Mouse (Mus musculus): ENCODE measurements around the gene Sec31b. TPM values are rescaled to one million over a fixed set of nuclear protein-coding genes. Genes with fewer than 3 reads are reported as not detected.

Sec31b gene
- polyA plus RNA-seq, 1 experiment from 2014 or later: 0.15 TPM

- H3K4me2 ChIP-seq (ENCODE audit: low read length): no peak overlapping the region
- no peak for ATAC-seq
- H3K9me3 ChIP-seq (replicated peaks; ENCODE audit: control insufficient read depth, low read length, poor library complexity, severe bottlenecking): no peaks in the 10 kb centered on the region
- no peak overlapping the region for H3K9ac ChIP-seq (ENCODE audit: low read depth, low read length)
- H3K4me1 ChIP-seq (ENCODE audit: control insufficient read depth, insufficient read depth, low read length): no peaks in the 10 kb centered on the region
- peaks cover 82% of the 10 kb centered on the region for H3K27me3 ChIP-seq (ENCODE audit: control insufficient read depth, insufficient read depth, low read depth, low read length)
- H3K4me3 ChIP-seq (ENCODE audit: low read depth, low read length): no peak overlapping the region
- 39% methylated on average over 5 of the region's 5 CpGs for WGBS
- H3K36me3 ChIP-seq (ENCODE audit: control insufficient read depth, insufficient read depth, low read length): no peaks in the 10 kb centered on the region
- no peak overlapping the region for H3K27ac ChIP-seq (ENCODE audit: low read length)
Measured at GRCm38 (mm10) chr19:44500240-44500639, 45.4 kb downstream of the Sec31b start.

DNA sequence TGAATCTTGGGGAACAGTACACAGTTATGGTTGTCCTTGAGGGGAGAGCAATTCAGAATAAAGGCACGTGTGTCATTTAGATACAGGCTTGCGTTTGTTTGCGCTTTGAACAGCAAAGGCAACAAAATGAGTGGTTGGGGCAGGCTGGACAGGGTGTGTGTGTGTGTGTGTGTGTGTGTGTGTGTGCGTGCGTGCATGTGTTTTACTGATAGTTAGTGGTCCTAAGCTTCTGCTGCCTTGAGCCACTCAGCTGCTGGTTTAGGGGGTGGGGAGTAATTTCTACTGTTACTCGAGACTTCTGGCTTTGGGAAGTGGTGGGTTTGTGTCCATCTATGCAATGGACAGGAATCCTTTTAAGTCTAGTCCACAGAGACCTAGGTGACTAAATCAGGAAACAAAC is 46.7 kb downstream of the Sec31b start:
- Histone ChIP-seq H3K9me3 (replicated peaks; ENCODE audit: control insufficient read depth, low read length, poor library complexity, severe bottlenecking) (no peaks in the 10 kb centered on the region), H3K4me3 (ENCODE audit: low read depth, low read length) (no peak overlapping the region), H3K27me3 (ENCODE audit: control insufficient read depth, insufficient read depth, low read depth, low read length) (peaks cover 86% of the 10 kb centered on the region), H3K9ac (ENCODE audit: low read depth, low read length) (no peak overlapping the region), H3K36me3 (ENCODE audit: control insufficient read depth, insufficient read depth, low read length) (no peaks in the 10 kb centered on the region), H3K4me2 (ENCODE audit: low read length) (no peak overlapping the region), H3K4me1 (ENCODE audit: control insufficient read depth, insufficient read depth, low read length) (no peaks in the 10 kb centered on the region), H3K27ac (ENCODE audit: low read length) (no peak overlapping the region)
- ATAC-seq: no peak
- WGBS: 56% methylated on average over 6 of the region's 6 CpGs

- Histone ChIP-seq H3K27me3 (ENCODE audit: control insufficient read depth, insufficient read depth, low read depth, low read length) (peaks cover 88% of the 10 kb centered on the region), H3K36me3 (ENCODE audit: control insufficient read depth, insufficient read depth, low read length) (no peaks in the 10 kb centered on the region), H3K4me1 (ENCODE audit: control insufficient read depth, insufficient read depth, low read length) (no peaks in the 10 kb centered on the region), H3K4me3 (ENCODE audit: low read depth, low read length) (no peak overlapping the region), H3K9me3 (replicated peaks; ENCODE audit: control insufficient read depth, low read length, poor library complexity, severe bottlenecking) (no peaks in the 10 kb centered on the region), H3K27ac (ENCODE audit: low read length) (no peak overlapping the region), H3K9ac (ENCODE audit: low read depth, low read length) (no peak overlapping the region), H3K4me2 (ENCODE audit: low read length) (no peak overlapping the region)
- no peak for ATAC-seq
- WGBS: 30% methylated on average over 10 of the region's 10 CpGs
Measured at GRCm38 (mm10) chr19:44496941-44497340, 48.7 kb downstream of the Sec31b start.

DNA sequence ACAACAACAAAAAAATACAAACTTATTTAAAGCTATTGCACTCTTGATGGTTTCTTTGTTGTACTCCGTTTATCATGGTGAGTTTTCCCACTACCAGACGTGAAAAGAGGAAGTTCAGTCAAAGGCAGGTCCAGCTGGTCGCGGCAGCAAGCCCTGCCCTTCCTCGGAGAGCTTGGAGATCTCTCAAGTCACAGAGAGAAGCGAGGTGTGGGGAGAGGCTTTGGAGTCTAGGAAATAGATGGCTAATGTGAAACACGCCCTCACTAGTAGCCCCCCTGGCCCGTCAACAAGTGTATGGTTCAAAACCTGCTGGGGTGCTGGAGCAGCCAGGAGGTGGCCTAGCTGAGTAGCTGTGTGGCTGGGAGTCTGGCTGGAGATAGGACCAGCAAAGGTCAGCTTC is 49.2 kb downstream of the Sec31b start:
- no peak overlapping the region for H3K27ac ChIP-seq (ENCODE audit: low read length)
- H3K36me3 ChIP-seq (ENCODE audit: control insufficient read depth, insufficient read depth, low read length): no peaks in the 10 kb centered on the region
- no peak for ATAC-seq
- H3K4me2 ChIP-seq (ENCODE audit: low read length): no peak overlapping the region
- no peak overlapping the region for H3K4me3 ChIP-seq (ENCODE audit: low read depth, low read length)
- no peaks in the 10 kb centered on the region for H3K9me3 ChIP-seq (replicated peaks; ENCODE audit: control insufficient read depth, low read length, poor library complexity, severe bottlenecking)
- no peaks in the 10 kb centered on the region for H3K4me1 ChIP-seq (ENCODE audit: control insufficient read depth, insufficient read depth, low read length)
- WGBS: 25% methylated on average over 8 of the region's 8 CpGs
- no peak overlapping the region for H3K9ac ChIP-seq (ENCODE audit: low read depth, low read length)
- peaks cover 88% of the 10 kb centered on the region for H3K27me3 ChIP-seq (ENCODE audit: control insufficient read depth, insufficient read depth, low read depth, low read length)

- H3K9ac ChIP-seq (ENCODE audit: low read depth, low read length): no peak within 1 kb of the TSS
- ATAC-seq: no peak
- H3K9me3 ChIP-seq (replicated peaks; ENCODE audit: control insufficient read depth, low read length, poor library complexity, severe bottlenecking): no peaks in the 10 kb centered on the region
- no peaks in the 10 kb centered on the region for H3K36me3 ChIP-seq (ENCODE audit: control insufficient read depth, insufficient read depth, low read length)
- WGBS: 3% methylated on average over 8 of the region's 8 CpGs
- no peak within 1 kb of the TSS for H3K27ac ChIP-seq (ENCODE audit: low read length)
- H3K4me1 ChIP-seq (ENCODE audit: control insufficient read depth, insufficient read depth, low read length): no peaks in the 10 kb centered on the region
- no peak within 1 kb of the TSS for H3K4me2 ChIP-seq (ENCODE audit: low read length)
- no peak within 1 kb of the TSS for H3K4me3 ChIP-seq (ENCODE audit: low read depth, low read length)
- peaks cover 73% of the 10 kb centered on the region for H3K27me3 ChIP-seq (ENCODE audit: control insufficient read depth, insufficient read depth, low read depth, low read length)
Measured at GRCm38 (mm10) chr19:44493128-44493527, 52.5 kb downstream of the Sec31b start, which contains the start of gene Wnt8b. Gene Wnt8b, plus strand, starts transcription at chr19:44493472.

DNA sequence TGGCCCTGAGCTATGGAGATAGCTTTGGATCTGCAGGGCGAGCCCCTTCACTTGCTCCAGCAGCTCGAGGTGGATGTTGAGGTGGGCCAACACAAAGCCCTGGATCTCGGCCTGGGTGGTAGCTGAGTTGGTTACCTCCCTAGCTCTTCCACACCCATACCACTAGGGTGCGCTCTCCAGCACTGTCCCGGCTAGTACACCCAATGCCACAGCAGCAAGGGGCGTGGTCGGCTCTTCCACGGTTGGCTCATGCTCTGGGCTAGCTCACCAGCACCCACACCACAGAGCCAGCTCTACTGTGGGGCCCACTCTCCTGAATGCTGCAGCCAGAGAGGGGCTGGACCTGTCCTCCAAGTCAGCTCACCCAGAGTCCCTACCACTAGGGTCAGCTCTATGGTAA is 58.4 kb downstream of the Sec31b start:
- no peak for ATAC-seq
- H3K27ac ChIP-seq (ENCODE audit: low read length): no peak overlapping the region
- H3K9me3 ChIP-seq (replicated peaks; ENCODE audit: control insufficient read depth, low read length, poor library complexity, severe bottlenecking): no peaks in the 10 kb centered on the region
- WGBS: 9% methylated on average over 8 of the region's 8 CpGs
- H3K4me1 ChIP-seq (ENCODE audit: control insufficient read depth, insufficient read depth, low read length): no peaks in the 10 kb centered on the region
- H3K27me3 ChIP-seq (ENCODE audit: control insufficient read depth, insufficient read depth, low read depth, low read length): peaks cover 21% of the 10 kb centered on the region
- H3K4me3 ChIP-seq (ENCODE audit: low read depth, low read length): no peak overlapping the region
- no peaks in the 10 kb centered on the region for H3K36me3 ChIP-seq (ENCODE audit: control insufficient read depth, insufficient read depth, low read length)
- no peak overlapping the region for H3K4me2 ChIP-seq (ENCODE audit: low read length)
- no peak overlapping the region for H3K9ac ChIP-seq (ENCODE audit: low read depth, low read length)

- H3K4me3 ChIP-seq (ENCODE audit: low read depth, low read length): no peak overlapping the region
- no peak overlapping the region for H3K27ac ChIP-seq (ENCODE audit: low read length)
- no peak for ATAC-seq
- 49% methylated on average over 3 of the region's 3 CpGs for WGBS
- H3K36me3 ChIP-seq (ENCODE audit: control insufficient read depth, insufficient read depth, low read length): no peaks in the 10 kb centered on the region
- H3K9me3 ChIP-seq (replicated peaks; ENCODE audit: control insufficient read depth, low read length, poor library complexity, severe bottlenecking): no peaks in the 10 kb centered on the region
- peaks cover 3% of the 10 kb centered on the region for H3K27me3 ChIP-seq (ENCODE audit: control insufficient read depth, insufficient read depth, low read depth, low read length)
- H3K9ac ChIP-seq (ENCODE audit: low read depth, low read length): no peak overlapping the region
- no peak overlapping the region for H3K4me2 ChIP-seq (ENCODE audit: low read length)
- H3K4me1 ChIP-seq (ENCODE audit: control insufficient read depth, insufficient read depth, low read length): 0 out of 2 replicates have a peak, but pooled peaks cover 4% of the 10 kb centered on the region
Measured at GRCm38 (mm10) chr19:44476541-44476940, 69.1 kb downstream of the Sec31b start.

DNA sequence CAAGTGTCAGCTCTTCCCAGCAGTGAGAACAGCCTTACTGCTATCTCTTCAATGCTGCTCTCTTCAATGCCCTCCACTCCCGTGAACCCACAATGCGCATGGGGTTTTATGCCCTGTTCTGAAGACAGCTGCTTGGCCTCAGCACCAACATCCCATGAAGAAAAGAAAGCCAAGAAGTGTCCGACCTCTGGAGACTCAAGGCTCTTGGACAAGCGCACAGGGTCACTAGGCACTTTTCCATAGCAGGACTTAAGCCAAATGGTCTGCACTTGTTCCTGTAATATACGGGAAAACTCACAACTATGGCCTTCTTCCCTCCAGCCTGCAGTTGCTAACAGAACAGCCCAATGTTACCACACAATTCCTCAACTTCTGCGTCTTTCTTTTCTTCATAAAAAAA is 70.4 kb downstream of the Sec31b start:
- Histone ChIP-seq H3K36me3 (ENCODE audit: control insufficient read depth, insufficient read depth, low read length) (no peaks in the 10 kb centered on the region), H3K27ac (ENCODE audit: low read length) (no peak overlapping the region), H3K9ac (ENCODE audit: low read depth, low read length) (no peak overlapping the region), H3K9me3 (replicated peaks; ENCODE audit: control insufficient read depth, low read length, poor library complexity, severe bottlenecking) (no peaks in the 10 kb centered on the region), H3K4me1 (ENCODE audit: control insufficient read depth, insufficient read depth, low read length) (0 out of 2 replicates have a peak, but pooled peaks cover 4% of the 10 kb centered on the region), H3K4me3 (ENCODE audit: low read depth, low read length) (no peak overlapping the region), H3K4me2 (ENCODE audit: low read length) (no peak overlapping the region), H3K27me3 (ENCODE audit: control insufficient read depth, insufficient read depth, low read depth, low read length) (peaks cover 3% of the 10 kb centered on the region)
- WGBS: 86% methylated on average over 6 of the region's 6 CpGs
- ATAC-seq: no peak

DNA sequence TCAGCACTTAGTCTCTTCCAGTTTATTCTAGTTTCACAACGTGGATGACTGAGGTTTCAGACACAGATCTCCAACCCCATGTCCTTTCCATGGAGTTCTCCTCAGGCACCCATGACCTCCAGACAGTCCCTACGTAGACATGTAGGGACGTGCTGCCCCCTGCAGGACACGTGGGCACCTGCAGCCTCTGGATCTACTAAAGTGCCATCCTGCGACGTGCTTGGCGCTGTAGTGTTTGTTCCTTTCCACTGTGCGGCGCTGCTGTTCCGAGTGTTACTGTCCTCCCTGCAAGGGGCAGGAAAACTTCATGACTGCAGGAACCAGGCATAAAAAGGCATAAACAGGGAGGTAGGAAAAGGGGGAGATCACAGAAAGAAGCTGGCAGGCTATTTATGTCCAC is 71.5 kb downstream of the Sec31b start:
- H3K9me3 ChIP-seq (replicated peaks; ENCODE audit: control insufficient read depth, low read length, poor library complexity, severe bottlenecking): no peaks in the 10 kb centered on the region
- H3K9ac ChIP-seq (ENCODE audit: low read depth, low read length): no peak overlapping the region
- no peak overlapping the region for H3K4me3 ChIP-seq (ENCODE audit: low read depth, low read length)
- WGBS: 3% methylated on average over 10 of the region's 10 CpGs
- no peak overlapping the region for H3K4me2 ChIP-seq (ENCODE audit: low read length)
- no peaks in the 10 kb centered on the region for H3K36me3 ChIP-seq (ENCODE audit: control insufficient read depth, insufficient read depth, low read length)
- H3K27me3 ChIP-seq (ENCODE audit: control insufficient read depth, insufficient read depth, low read depth, low read length): peaks cover 3% of the 10 kb centered on the region
- no peak for ATAC-seq
- H3K27ac ChIP-seq (ENCODE audit: low read length): no peak overlapping the region
- H3K4me1 ChIP-seq (ENCODE audit: control insufficient read depth, insufficient read depth, low read length): 0 out of 2 replicates have a peak, but pooled peaks cover 4% of the 10 kb centered on the region

Data from midbrain, embryonic 16.5 days (tissue).